Mouse (Mus musculus) left cerebral cortex, adult 8-10 months (tissue): Measurements from ENCODE around the gene Pet100. TPM values are rescaled to one million over a fixed set of nuclear protein-coding genes. Genes with fewer than 3 reads are reported as not detected.

ENCODE experiments used
- total RNA-seq, 4 experiments: library from RNA; stranded (reverse); gene quantifications; 2 replicates each; pipeline ENCODE4 v1.2.4; 2022

The Pet100 gene
- total RNA-seq, 4 experiments from 2014 or later, result 55.9 to 90.3 (median 75.7) TPM

Other genes with a start within 250 kb of the Pet100 start
- gene Arhgef18, start 228.5 kb upstream of the Pet100 start, total RNA-seq, result 10 to 100 TPM; 38.6 to 45.6 (median 41.8) TPM
- gene Pex11g, start 153.9 kb upstream of the Pet100 start, total RNA-seq, result 1 to 10 TPM in 1 of 4 experiments, under 1 TPM in 3; 0.41 to 1.0 (median 0.90) TPM
- gene Tex45, start 150.7 kb upstream of the Pet100 start, total RNA-seq, result under 1 TPM in 1 of 4 experiments, not detected in 3; 0.30 TPM
- 10 to 100 TPM; 30.8 to 36.0 (median 31.9) TPM for gene Zfp358, start 128.4 kb upstream of the Pet100 start, total RNA-seq
- gene Mcoln1, start 121.1 kb upstream of the Pet100 start, total RNA-seq, result 100 to 1,000 TPM in 1 of 4 experiments, 10 to 100 TPM in 3; 85.3 to 100 (median 94.8) TPM
- gene Pnpla6, start 106.2 kb upstream of the Pet100 start, total RNA-seq, result 10 to 100 TPM; 62.6 to 70.7 (median 67.0) TPM
- gene C330021F23Rik, start 53.6 kb upstream of the Pet100 start, total RNA-seq, result not detected
- 10 to 100 TPM; 29.0 to 34.2 (median 32.6) TPM for gene Camsap3, start 34.3 kb upstream of the Pet100 start, total RNA-seq
- gene Xab2, start 232 bp upstream of the Pet100 start, total RNA-seq, result 10 to 100 TPM; 38.1 to 41.5 (median 40.5) TPM
- not detected for gene Pcp2, start 4.0 kb downstream of the Pet100 start, total RNA-seq
- gene Stxbp2, start 9.4 kb downstream of the Pet100 start, total RNA-seq, result 10 to 100 TPM; 55.4 to 80.3 (median 63.3) TPM
- 1 to 10 TPM in 3 of 4 experiments, under 1 TPM in 1; 0.96 to 1.5 (median 1.1) TPM for gene Retn, start 34.2 kb downstream of the Pet100 start, total RNA-seq
- gene Mcemp1, start 44.2 kb downstream of the Pet100 start, total RNA-seq, result under 1 TPM in 2 of 4 experiments, not detected in 2; 0.42 to 0.59 TPM
- 10 to 100 TPM; 11.6 to 18.0 (median 13.9) TPM for gene Fcor, start 50.8 kb downstream of the Pet100 start, total RNA-seq
- 10 to 100 TPM; 27.3 to 29.4 (median 28.7) TPM for gene Trappc5, start 54.8 kb downstream of the Pet100 start, total RNA-seq
- not detected for gene Fcer2a, start 72.6 kb downstream of the Pet100 start, total RNA-seq
- under 1 TPM in 2 of 4 experiments, not detected in 2; 0.27 to 0.40 TPM for gene Clec4g, start 99.1 kb downstream of the Pet100 start, total RNA-seq
- 1 to 10 TPM in 3 of 4 experiments, under 1 TPM in 1; 0.41 to 1.5 (median 1.2) TPM for gene Cd209a, start 127.4 kb downstream of the Pet100 start, total RNA-seq
- gene Cd209e, start 232.8 kb downstream of the Pet100 start, total RNA-seq, result not detected